Mouse (Mus musculus) heart, adult 2 months (tissue): ENCODE measurements at regions not wholly inside any gene's neighbourhood (a gene's known extent, or its start where the extent isn't known, plus 50 kb on each side); places are given as distances from the start of the nearest gene placed in this dataset.

Experiments used
- EP300 ChIP-seq: fragments of 200-500 bp; IDR thresholded peaks from 2 replicates; pipeline ENCODE4 v1.6.1; 2011; ENCODE audit warnings: low read depth, low read length, control low read depth; ENCODE audit not compliant: insufficient read depth
- POLR2A ChIP-seq: fragments of 200-500 bp; IDR thresholded peaks from 2 replicates; pipeline ENCODE4 v1.6.1; 2011; ENCODE audit warnings: mild to moderate bottlenecking, low read depth, low read length, control low read depth; ENCODE audit not compliant: insufficient read depth

DNA sequence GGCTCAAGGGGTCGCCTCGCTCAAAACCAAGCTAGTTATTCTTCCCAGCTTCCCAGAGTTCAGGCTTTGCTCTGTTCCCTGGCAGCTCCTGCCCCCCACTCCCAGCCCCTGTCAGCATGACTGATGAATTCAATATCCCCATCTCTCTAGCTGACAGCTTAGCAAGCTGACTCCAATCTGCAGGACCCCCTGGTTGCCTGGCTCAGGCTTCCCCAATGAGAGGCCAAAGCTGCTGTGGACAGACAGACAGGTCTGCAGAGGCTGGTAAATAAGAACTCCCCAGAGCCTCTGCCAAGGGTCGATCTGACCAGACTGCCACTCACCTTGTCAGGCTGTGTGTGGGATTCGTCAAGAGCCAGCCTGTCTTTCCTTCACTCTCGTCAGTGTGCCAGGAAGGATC lies 219.4 kb downstream of the Plpp3 start:
- no peak for TF ChIP-seq EP300
- TF ChIP-seq POLR2A: no peak
